Mouse (Mus musculus): ENCODE results near the gene Apbb1ip. TPM values are rescaled to one million over a fixed set of nuclear protein-coding genes. Genes with fewer than 3 reads are reported as not detected.

The Apbb1ip gene
- 16.1 TPM for polyA plus RNA-seq (2014; fragmentation: Illumina TruSeq; extraction: RNeasy Lipid Tissue Mini Kit (QIAGEN cat#74804))

DNA sequence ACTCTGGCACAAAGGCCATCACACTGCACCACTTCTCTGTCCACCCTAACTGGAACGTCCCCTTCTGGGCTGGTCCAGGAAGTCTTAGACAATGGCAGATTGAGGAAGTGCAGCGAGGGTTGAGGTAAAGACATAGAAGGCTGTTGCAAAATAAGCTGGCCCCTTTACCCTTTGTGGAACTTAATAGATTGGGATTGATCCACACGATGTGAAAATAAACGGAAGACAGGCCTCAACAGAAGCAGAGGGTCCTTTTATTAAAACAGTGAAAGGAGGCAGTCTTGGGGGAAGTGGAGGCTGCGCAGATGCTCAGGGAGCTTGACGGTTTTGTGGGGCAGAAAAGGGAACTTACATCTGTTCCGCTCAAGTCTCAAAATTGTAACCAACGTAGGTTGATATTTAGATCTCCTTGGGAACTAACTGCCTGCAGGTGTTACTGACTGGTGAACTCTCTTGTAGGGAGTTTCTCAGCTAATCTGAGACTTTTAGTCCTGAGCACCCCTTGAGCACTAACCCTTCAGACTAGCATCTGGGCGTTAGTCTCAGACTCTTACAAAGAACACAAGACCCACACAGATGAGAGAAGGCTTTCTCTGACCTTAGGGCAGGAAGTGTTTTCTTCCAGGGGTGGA lies at the start of gene Apbb1ip:
Gene Apbb1ip (plus strand): TSS at position 546 of the 632 bp plus-strand sequence.

DNA sequence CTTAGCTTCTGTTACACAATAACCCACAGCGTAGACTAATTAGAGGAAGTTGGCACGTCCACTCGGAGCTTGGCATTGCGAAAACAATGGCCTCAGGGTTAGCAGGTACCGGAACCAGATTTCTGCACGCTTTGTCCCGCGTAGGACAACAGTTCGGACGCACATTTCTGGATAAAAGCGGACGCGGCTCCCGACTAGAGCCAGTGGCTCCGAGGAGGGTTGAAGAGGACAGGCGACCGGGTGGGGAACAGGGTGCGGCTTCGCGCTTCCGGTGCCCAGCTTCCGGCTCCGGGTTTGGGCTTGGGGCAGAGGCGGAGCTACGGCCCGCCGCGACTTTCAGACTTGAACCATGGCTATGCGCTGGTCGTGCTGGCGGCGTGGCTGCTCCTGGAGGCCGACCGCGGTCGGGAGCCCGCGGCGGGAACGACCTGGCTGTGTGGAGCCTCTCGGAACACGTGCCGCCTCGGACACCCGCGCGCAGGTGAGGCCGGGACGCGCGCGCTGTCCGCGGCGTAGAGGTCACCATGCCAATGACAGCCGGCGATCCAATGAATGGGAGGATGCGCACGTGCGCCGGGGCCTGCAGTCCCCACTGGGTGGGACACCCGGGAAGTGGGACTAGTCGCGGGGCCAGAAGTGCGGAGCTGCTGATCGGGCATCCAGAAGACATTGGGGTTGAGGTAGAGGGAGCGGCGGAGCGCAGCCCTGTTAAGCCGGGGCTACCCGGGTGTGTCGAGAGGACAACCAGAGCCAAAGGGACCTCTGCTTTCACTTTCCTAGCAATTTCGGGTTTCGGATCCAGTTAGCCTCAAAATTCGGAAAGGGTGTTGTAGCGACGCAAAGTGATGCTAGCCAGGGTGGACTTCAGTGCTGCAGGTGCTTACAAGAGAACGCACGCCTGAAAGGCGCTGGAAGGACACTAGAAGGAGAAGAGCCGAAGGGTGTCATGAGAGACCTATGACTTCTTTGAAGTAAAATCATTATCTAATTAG lies 121.7 kb downstream of the Apbb1ip start, which contains the start of gene Pdss1:
Gene Pdss1 (plus strand): TSS at position 241 of the 992 bp plus-strand sequence.

Other genes with a start within 250 kb of the Apbb1ip start
- 0.09 TPM for gene Gad2, start 151.9 kb upstream of the Apbb1ip start, polyA plus RNA-seq (2014; fragmentation: Illumina TruSeq; extraction: RNeasy Lipid Tissue Mini Kit (QIAGEN cat#74804))
- gene Pdss1, start 121.4 kb downstream of the Apbb1ip start, polyA plus RNA-seq (2014; fragmentation: Illumina TruSeq; extraction: RNeasy Lipid Tissue Mini Kit (QIAGEN cat#74804)), result 12.9 TPM